Mouse (Mus musculus) embryo, embryonic 9.5 days (tissue): Measurements from ENCODE around the gene Pgm5.
A peak's percentile ranks its signal among the peaks of the same experiment; 100 is the strongest.
"Not testable (repeated sequence)": the region's sequence is repeated elsewhere in the genome, so short reads cannot be mapped to it uniquely, and the experiment has no call there.

ENCODE experiments used
- DNase-seq: peaks from one replicate; pipeline ENCODE4 v3.0.0-alpha.2; 2017; ENCODE audit errors: extremely low spot score

Gene Pgm5

DNA sequence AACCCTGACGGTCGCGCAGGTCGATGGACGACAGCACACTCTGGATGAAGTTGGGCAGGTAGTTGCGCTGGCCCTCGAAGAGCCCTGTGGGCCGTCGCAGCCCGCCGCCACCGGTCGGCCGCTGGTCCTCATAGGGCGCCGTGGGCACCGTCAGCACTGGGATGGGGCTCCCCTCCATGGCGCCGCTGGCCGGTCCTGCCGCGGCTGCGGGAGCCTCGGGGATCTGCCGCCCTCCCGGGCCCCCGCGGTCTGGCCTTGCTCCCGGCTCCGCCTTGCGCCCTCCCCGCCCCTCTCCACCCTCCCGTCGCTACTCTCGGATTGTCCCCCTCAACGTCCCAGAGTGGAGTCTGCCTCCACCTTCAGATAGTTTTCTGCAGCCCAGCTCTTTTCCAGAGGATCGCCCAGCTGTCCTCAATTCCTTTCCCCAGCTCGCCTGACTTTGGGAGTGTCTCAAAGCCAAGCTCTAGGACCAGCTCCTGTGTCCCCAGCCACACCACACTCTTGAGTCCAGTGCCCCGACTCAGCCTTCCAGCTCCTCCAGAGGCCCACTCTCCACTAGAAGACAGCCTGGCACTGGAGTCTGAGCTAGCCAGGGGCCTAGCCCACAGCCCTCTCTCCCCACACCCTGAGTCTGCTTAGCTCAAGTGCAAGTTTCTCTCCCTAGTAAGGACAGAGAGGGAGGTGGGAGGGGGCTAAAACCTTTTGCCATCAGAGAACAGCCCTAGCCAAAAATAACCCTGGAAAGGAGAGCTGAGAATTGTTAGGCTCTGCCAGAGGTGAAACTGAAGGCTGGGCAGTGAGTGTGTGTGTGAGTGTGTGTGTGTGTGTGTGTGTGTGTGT, at the start of gene Pgm5:
TSS of gene Pgm5 (minus strand) at position 244 of the 840 bp plus-strand sequence.
- DNase-seq: peak; percentile 47

DNA sequence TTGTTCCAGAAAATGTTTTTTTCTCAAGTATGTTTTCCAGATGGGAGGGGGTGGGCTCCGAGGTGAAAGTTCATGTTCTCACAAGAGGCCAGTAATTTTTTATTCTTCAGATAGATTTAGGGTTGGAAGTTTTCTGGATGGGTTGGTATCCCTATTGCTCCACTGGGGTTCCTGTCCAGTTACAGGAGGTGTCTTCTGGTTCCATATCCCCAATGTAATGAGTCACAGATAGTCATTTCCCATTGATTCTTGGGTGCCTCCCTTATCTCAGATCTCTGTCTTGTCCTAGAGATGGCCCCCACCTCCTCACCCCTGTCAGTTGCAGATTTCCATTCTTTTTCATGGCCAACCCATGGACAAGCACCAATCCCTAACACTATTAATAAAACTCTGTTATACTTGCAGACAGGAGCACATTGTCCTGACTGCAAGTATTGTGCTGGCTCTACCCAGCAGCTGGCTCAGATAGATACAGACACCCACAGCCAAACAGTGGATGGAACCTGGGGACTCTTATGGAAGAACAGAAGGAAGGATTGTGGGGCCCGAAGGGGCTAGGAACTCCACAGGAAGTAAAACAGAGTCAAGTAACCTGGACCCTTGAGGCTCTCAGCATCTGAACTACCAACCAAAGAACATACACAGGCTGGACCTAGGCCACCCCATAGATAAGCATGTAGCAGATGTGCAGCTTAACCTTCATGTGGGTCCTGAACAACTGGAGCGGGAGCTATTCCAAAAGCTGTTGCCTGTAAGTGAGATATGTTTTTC, 46.9 kb upstream of the Pgm5 start:
- DNase-seq: no peak

DNA sequence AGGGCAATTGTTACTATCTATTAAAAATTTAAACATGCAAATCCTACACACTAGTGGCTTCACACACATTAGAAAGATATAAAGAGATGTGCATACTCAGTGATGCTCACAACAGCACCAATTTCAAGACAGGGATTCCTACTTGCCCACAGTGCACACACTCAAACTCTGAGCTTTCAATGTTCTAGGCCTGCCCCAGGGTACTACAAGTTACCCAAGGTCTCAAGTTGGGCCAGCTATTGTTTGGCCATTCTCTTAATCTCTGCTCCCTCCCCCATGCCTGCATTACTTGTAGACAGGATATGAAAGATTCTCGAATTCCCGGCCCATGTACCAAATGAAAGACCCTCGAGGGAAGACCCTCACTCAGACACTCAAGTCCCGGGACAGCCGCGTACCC, 46.0 kb upstream of the Pgm5 start:
- no peak for DNase-seq

DNA sequence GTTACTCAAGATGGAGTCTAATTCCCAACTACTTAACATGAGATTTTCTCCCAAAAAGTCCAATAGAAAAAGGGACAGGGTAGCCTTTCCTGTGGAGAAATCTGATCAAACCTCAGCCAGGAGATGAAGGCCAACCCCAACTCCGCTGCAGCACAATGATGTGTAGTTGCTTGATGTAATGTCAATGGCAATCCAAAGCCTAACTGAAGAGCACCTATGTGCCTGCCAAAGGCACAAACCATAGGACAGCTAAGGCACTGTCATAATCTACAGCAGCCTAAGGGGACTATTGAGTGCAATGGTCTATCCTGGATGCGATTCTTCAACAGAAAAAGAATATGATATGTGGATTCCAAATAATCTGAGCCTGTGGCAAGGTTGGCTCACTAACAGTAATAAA, 41.2 kb upstream of the Pgm5 start:
- no peak for DNase-seq

DNA sequence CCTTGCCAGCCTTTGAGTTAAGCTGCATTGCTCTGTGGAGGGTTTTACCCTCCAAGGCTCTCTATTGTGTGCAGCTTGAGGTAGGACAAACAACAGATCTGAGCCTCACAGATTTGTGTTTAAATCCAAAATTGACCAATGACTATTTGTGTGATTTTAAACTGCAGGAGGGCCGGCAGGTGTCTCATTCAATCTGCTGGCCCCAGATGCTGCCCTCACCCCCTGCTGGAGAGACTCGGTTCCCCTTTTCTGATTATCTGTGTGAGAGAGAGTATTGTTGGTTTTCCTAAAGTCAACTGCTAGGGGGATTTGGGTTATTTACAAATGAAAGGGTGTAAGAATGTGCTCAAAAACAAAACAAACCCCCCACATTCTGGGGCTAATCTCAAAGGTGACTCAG, 40.6 kb upstream of the Pgm5 start:
- DNase-seq: no peak

DNA sequence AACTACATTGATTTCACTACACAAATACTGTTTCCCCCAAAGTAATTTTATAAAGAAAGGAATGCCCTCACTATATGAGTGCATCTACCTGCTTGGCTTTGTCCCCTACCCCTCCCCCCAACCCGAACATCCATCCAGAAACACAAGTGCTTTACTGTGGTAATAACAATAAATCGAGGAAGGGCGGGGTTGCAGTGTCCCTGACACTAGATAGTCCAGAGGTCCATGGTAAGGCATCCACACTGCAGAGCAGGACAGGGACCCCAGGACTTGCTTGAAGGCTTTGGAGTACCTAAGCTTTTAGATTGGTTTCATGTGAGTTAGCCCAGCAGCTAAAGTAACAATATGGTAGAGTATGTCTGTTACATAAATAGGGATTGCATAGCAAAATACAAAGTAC, 40.0 kb upstream of the Pgm5 start:
- DNase-seq: no peak

DNA sequence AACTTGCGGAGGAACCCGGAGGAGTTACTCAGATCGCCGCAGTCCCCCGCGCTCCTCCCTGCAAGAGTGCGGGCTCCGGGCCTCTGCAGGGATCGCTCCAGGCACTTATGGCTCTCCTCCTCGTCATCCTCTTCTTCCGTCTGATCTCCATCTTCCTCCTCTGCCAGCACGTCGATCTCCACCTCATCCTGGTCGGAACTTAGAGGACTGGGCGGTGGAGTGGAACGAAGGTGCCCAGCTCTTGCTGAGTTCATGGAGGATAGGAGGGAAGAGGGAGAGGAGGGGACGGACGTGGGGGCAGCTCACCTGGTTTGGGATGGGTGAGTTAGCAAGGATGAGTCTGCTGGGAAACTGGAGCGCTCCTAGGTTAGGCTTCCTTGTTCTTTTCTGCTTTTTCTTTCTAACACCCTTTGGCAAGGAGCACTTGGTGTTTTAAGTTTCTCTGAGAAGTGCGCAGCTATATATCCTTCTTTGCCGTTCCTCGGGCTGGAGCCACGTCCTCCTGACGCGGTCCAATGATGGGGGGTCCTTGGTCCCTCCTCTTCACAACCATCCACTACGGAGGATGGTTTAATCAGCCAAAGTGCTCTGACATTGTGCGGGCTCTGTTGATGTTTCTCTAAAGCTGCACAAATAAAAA, 39.0 kb upstream of the Pgm5 start, which contains the start of gene Foxd4:
TSS of gene Foxd4 (minus strand) at position 617 of the 640 bp plus-strand sequence.
- no peak for DNase-seq

DNA sequence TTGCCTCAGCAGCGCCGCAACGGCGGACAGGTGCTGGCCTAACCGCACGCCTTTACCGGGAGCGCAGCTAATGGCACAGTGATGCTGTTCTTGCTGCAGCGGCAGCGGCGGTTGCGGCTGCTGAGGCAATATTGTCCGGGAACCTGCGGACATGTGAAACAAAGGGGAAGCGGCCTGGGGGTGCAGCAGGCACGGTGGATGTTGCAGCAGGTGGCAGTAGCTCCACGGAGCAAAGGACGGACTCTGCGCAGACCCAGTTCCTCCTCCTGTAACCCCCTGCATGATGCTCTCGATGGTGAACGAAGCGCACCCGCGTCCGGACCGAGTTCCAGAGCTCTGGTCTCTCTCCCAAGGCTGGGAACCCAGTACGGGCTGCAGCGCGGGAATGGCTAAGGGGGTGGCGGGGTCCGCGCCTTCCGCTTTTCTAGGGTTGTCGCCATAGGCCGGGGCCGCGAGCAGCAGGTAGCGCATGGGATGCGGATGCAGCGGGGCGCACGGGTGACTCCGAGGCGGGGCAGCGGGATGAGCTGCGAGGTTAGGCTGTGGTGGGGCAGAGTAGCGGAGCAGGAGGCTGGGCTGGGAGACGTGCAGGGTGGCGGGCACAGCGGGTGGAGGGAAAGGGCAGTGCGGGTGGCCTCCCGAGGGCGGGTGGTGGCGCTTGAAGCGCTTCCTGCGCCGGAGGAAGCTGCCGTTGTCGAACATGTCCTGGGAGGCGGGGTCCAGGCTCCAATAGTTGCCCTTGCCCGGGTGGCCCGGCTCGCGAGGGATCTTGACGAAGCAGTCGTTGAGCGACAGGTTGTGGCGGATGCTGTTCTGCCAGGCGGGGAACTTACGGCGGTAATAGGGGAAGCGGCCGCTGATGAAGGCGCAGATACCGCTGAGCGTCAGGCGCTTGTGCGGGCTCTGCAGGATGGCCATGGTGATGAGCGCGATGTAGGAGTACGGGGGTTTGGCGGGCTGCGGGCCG, 38.2 kb upstream of the Pgm5 start:
- DNase-seq: peak; percentile 66

DNA sequence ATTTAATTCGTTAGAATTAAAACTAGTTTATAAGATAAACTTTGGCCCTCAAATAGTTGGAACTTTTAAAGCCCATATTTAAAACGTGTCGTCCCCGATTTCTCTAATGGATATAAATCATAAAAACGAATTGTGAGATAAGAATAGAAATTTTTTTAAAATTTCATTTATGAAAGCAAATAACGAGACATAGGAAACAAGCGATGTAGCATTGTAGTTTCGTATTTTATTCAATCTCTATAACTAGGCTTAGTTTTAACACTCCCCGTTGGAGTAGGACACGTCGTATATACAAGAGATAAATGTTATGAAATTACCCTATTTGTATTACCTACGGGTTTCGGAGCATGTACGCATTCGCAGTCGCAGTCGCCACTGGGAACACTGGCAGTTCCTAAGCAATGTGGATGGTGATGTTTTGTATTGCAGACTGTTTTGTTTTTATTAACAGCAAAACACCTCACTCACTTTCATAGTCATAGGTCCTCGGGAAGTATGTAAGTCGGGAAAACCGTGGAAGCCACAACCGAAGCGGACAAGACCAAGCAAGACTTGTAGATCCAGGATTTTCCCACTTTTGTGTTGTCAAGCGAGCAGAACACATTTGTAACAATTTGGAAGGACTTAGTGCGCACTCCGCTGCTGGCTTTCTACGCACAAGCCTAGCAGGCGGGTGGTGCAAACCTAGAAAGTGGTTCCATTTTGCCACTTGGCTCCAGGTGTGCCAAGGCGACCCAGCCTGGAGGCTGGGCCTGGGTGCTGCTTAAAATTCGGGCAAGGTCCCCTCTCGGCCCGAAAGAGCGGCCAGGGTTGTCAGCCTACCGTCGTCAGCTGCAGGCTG, 37.3 kb upstream of the Pgm5 start:
- DNase-seq: peak; percentile 53

DNA sequence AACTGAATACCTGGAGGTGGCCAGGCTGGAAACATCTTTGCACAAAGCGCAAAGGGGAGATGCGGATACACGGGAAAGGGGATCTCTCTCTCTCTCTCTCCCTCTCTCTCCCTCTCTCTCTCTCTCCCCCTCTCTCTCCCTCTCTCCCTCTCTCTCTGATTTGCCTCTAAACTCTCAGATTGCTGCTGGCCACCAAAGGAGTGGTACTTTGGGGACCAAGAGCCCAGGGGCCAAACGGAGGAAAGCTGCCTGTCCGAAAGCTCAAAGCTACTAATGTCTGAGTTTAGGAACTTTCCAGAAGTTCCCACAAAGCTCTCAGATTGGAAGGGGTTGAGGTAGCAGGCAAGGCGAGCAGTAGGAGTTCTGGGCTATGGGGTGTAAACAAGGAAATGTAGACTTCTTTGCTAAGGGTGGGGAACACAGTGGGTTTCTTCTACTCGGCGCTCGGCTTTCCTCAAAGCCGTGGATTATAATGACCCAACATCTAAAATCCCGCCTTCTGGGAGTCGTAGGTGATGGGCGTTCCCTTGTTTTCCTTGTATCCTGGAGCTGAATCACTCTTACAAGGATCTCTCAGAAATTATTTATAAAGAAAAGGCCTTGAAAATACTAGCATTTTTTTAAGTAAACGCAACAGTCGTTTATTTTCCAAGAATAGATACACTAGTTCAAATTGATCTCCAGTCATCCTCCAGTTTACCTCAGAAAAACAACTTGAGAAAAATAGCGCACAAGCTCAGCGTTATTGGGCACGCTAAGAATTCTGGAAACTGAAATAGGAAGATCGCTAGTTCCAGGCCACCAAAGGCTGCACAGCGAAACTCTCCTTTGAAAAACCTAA, 36.5 kb upstream of the Pgm5 start:
- peak; percentile 49 for DNase-seq

DNA sequence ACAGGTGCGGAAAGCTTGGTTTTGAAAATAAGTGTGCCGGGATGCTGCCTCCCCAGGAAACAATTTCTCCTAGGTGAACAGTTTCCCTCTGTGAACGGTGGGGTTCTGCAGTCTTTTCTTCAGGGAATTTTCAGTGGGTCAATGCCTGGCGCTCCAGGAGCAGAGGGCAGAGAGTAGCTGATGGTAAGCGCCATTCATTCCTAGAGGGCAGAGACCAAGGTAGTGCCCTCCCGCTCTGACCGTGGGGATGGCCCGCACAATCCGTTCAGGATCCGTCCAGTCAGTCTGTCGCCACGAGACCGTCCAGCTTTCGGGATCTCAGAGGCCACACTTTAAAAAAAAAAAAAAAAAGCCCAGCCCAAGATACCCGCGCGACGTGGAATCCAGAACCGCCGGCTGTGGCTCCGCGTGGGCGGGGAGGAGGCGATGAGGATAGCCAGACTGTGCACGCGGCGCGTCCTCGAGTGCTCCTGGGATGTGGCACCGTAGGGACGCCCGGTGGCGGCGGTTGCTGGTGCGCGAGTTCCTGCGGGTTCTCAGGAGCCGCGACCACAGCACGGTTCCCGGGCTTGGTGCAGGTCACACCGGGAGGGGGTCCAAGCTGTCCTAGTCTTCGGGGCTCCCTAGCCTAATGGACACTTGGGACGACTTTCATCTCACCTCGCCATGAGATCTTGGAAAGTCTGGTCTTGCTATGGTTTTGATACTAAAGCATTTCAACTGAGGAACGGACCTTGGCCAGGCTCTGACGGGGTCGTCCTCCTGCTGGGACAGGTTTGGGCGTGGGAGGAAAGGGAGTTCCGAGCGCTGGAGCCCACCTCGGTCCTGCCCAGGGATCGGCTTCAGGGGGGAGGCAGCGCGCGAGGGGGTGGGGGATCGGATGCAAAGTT, 35.6 kb upstream of the Pgm5 start:
- DNase-seq: peak; percentile 22

DNA sequence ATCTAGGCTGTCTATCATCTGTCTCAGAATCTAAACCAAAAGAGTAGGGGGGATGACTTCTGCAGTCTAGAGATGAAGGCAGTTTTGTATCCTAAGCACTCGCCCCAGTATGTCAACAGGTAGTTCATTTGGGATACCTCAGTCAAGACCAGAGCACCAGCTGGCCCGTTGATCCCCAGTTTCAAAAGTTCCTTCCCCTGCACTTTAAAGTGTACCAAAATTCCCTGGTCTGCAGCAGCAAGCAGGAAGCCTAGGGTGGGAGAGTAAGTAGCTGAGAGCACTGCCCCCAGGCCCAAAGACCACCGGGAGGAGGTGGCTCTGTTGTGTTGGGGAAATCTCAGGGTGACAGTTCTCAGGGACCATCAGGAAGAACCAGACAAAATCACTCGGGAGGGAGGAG, 34.9 kb upstream of the Pgm5 start:
- no peak for DNase-seq

DNA sequence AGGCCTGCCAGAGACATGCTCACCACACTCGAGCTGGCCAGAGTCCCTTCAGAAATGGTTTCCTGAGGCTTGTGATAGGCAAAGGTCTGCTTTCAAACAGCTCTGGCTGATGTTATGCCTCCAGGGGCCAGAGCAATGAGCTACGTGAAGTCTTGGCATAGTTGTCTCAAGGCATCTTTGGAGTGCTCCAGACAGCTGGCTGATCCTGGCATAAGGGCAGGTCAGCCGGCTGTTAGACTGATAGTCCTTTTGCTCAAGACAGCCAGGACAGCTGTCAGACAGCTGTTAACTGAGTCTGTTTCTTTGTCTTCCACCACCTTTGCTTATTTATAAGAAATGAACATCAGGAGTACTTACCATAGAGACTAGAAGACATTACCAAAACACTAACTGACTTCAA, 25.2 kb upstream of the Pgm5 start:
- DNase-seq: no peak

DNA sequence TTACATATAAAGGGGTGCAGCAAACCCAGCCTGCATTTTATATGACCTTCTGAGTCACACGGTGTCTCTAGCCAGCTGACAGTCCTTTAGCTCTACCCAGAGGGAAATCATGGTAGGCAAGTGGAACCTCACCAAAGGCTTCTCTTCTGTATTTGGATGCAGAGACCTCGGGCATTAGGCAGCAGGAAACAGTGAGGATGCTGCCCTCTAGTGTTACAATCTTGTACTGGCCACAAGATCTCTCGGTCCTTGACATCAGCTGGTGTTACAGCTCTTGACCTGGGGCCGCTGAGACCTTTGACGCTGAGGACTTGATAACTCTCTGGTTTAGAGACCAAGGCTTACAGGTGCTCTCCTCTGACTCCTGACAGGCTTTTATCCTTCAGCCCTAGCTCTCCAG, 23.8 kb upstream of the Pgm5 start:
- peak; percentile 68 for DNase-seq

DNA sequence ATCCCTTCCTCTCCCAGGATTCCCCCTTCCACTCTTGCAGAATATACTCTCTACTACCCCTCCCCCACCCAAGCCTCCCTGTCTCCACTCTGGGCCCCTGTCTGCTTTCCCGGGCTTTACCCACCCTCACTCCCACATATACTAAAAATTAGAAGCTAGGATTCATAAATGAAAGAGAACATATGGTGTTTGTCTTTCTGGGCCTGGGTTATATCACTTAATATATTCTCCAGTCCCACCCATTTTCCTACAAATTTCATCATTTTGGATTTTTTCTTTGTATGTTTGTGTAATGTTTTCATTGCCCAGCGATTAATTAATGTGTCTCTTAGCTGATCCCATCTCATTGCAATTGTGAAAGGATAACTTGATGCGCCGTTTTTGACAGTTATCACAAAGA, 19.6 kb upstream of the Pgm5 start:
- no peak for DNase-seq

DNA sequence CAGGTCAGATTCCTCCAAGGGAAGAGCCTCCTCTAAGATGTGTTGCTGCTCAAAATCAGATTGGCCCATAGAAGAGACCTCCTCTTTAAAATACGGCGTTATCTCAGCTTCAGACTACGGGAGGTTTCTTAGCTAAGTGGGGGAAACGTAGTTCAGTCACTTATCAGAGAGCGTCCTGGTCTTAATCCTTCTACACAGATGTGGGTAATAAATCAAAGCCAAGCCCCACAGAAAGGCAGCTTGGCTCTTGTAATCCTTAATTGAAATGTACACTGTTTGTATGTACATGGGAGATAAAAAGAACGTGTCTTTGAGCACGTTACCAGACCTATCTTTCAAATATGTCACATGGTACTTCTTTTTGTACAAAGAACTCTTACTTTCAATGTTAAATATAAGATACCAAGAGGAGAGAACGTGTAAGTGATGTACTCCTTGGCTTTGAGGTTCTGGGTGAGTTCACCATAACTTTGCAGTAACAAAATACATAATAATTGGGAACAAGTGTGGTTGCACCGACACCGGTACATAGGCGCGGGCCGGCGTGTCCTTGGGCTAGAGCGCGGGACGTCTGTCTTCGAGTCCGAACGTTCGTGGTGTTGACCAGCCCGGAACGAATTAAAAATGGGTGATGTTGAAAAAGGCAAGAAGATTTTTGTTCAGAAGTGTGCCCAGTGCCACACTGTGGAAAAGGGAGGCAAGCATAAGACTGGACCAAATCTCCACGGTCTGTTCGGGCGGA, 13.6 kb upstream of the Pgm5 start, which contains the start of gene Gm10053:
TSS of gene Gm10053 (plus strand) at position 558 of the 742 bp plus-strand sequence.
- not testable (repeated sequence) for DNase-seq

DNA sequence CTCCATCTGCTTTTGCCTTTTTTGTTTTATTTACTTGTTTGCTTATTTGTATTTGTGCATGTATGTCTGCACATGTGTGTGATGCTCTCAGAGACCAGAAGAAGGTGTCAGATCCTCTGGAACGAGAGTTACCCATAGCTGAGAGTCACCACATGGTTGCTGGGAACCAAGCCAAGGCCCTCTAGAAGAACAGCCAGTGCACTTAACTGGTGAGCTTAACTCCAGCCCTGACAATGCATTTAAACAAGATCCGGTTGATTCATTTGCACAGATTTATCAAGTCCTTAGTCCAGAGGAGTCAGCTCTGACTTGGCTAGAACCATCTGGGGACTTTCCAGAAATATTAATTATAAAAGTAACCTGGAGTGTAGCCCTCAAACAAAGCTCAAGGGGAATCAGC, 12.2 kb upstream of the Pgm5 start:
- no peak for DNase-seq
